Mouse (Mus musculus): ENCODE data around the gene Ccdc57. TPM values are rescaled to one million over a fixed set of nuclear protein-coding genes. Genes with fewer than 3 reads are reported as not detected.

The Ccdc57 gene
- polyA plus RNA-seq, 1 experiment from 2014 or later: 6.3 TPM

- no peaks in the 10 kb centered on the region for H3K27me3 ChIP-seq (replicated peaks; ENCODE audit: control insufficient read depth, insufficient read depth, low read length)
- ATAC-seq: no peak
- no peak overlapping the region for H3K4me2 ChIP-seq (ENCODE audit: low read length)
- no peaks in the 10 kb centered on the region for H3K9me3 ChIP-seq (ENCODE audit: control insufficient read depth, low read length)
- no peaks in the 10 kb centered on the region for H3K4me1 ChIP-seq (ENCODE audit: control insufficient read depth, insufficient read depth, low read depth, low read length)
- 94% methylated on average over 5 of the region's 5 CpGs for WGBS
- peaks cover 18% of the 10 kb centered on the region for H3K36me3 ChIP-seq (ENCODE audit: control insufficient read depth, insufficient read depth, low read length)
- no peak overlapping the region for H3K9ac ChIP-seq (ENCODE audit: low read depth, low read length)
- no peak overlapping the region for H3K4me3 ChIP-seq (ENCODE audit: low read length)
- no peak overlapping the region for H3K27ac ChIP-seq (ENCODE audit: low read depth, low read length)
Measured at GRCm38 (mm10) chr11:120917756-120918155, 14.9 kb downstream of the Ccdc57 start.

- 80% methylated on average over 3 of the region's 3 CpGs for WGBS
- no peaks in the 10 kb centered on the region for H3K4me1 ChIP-seq (ENCODE audit: control insufficient read depth, insufficient read depth, low read depth, low read length)
- no peaks in the 10 kb centered on the region for H3K9me3 ChIP-seq (ENCODE audit: control insufficient read depth, low read length)
- no peak overlapping the region for H3K4me2 ChIP-seq (ENCODE audit: low read length)
- H3K4me3 ChIP-seq (ENCODE audit: low read length): no peak overlapping the region
- peaks cover 17% of the 10 kb centered on the region for H3K36me3 ChIP-seq (ENCODE audit: control insufficient read depth, insufficient read depth, low read length)
- no peak for ATAC-seq
- no peak overlapping the region for H3K9ac ChIP-seq (ENCODE audit: low read depth, low read length)
- no peak overlapping the region for H3K27ac ChIP-seq (ENCODE audit: low read depth, low read length)
- H3K27me3 ChIP-seq (replicated peaks; ENCODE audit: control insufficient read depth, insufficient read depth, low read length): no peaks in the 10 kb centered on the region
Measured at GRCm38 (mm10) chr11:120916477-120916876, 16.2 kb downstream of the Ccdc57 start.

DNA sequence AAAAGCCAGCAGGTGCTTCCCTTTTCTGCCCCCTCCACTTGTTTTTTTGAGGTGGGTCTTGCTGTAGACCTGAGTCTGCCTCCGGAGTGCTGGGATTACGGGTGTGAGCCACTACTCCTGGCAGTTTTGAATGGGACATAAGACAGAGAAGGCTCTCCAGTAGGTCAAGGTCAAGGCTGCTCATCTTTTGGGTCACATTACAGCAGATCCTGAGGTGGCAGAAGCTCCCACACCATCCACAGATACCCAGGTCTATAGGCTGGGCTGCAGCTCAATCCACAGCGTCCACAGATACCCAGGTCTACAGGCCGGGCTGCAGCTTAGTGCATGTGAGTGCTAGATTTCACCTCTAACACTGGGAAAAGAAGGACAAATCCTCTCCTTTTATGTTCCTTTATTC, 18.9 kb downstream of the Ccdc57 start:
- 90% methylated on average over 4 of the region's 4 CpGs for WGBS
- ATAC-seq: no peak
- no peak overlapping the region for H3K4me2 ChIP-seq (ENCODE audit: low read length)
- H3K27me3 ChIP-seq (replicated peaks; ENCODE audit: control insufficient read depth, insufficient read depth, low read length): no peaks in the 10 kb centered on the region
- no peak overlapping the region for H3K27ac ChIP-seq (ENCODE audit: low read depth, low read length)
- no peaks in the 10 kb centered on the region for H3K4me1 ChIP-seq (ENCODE audit: control insufficient read depth, insufficient read depth, low read depth, low read length)
- H3K9me3 ChIP-seq (ENCODE audit: control insufficient read depth, low read length): no peaks in the 10 kb centered on the region
- H3K36me3 ChIP-seq (ENCODE audit: control insufficient read depth, insufficient read depth, low read length): peaks cover 9% of the 10 kb centered on the region
- no peak overlapping the region for H3K4me3 ChIP-seq (ENCODE audit: low read length)
- H3K9ac ChIP-seq (ENCODE audit: low read depth, low read length): no peak overlapping the region

GRCm38 (mm10) chr11:120905430-120905873, 27.2 kb downstream of the Ccdc57 start:
- Histone ChIP-seq H3K4me1 (ENCODE audit: control insufficient read depth, insufficient read depth, low read depth, low read length) (no peaks in the 10 kb centered on the region), H3K27me3 (replicated peaks; ENCODE audit: control insufficient read depth, insufficient read depth, low read length) (no peaks in the 10 kb centered on the region), H3K9ac (ENCODE audit: low read depth, low read length) (no peak overlapping the region), H3K36me3 (ENCODE audit: control insufficient read depth, insufficient read depth, low read length) (no peaks in the 10 kb centered on the region), H3K9me3 (ENCODE audit: control insufficient read depth, low read length) (no peaks in the 10 kb centered on the region), H3K4me3 (ENCODE audit: low read length) (no peak overlapping the region), H3K27ac (ENCODE audit: low read depth, low read length) (no peak overlapping the region), H3K4me2 (ENCODE audit: low read length) (no peak overlapping the region)
- 7% methylated on average over 1 of the region's 1 CpGs for WGBS
- peak; percentile 81 for ATAC-seq

DNA sequence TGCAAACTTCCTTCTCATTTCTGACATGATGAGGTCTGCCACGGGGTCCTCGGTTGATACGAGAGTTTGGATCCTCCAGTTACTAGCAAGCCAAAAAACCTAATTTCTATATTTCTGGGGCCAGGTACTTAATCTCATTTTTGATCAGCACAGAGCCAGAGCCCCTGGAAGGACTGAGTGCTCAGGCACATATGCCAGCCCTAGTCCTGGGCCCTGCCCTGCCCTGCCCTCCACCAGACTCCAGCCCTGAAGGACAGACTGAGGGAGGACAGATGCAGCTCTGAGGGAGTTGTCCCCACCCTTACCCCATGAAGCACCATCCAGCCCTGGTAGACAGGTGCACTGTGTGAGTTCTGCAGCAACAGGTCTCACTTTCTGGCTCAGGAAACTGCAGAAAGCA, 28.1 kb downstream of the Ccdc57 start:
- ATAC-seq: no peak
- WGBS: 90% methylated on average over 3 of the region's 3 CpGs
- no peaks in the 10 kb centered on the region for H3K9me3 ChIP-seq (ENCODE audit: control insufficient read depth, low read length)

GRCm38 (mm10) chr11:120903159-120903850, 29.4 kb downstream of the Ccdc57 start:
- Histone ChIP-seq H3K4me2 (ENCODE audit: low read length) (no peak overlapping the region), H3K36me3 (ENCODE audit: control insufficient read depth, insufficient read depth, low read length) (no peaks in the 10 kb centered on the region), H3K27me3 (replicated peaks; ENCODE audit: control insufficient read depth, insufficient read depth, low read length) (no peaks in the 10 kb centered on the region), H3K4me3 (ENCODE audit: low read length) (no peak overlapping the region), H3K9ac (ENCODE audit: low read depth, low read length) (no peak overlapping the region), H3K4me1 (ENCODE audit: control insufficient read depth, insufficient read depth, low read depth, low read length) (no peaks in the 10 kb centered on the region), H3K27ac (ENCODE audit: low read depth, low read length) (no peak overlapping the region), H3K9me3 (ENCODE audit: control insufficient read depth, low read length) (no peaks in the 10 kb centered on the region)
- ATAC-seq: no peak
- WGBS: 84% methylated on average over 24 of the region's 24 CpGs

More for the DNA sequence above, 28.1 kb downstream of the Ccdc57 start:
- Histone ChIP-seq H3K27ac (ENCODE audit: low read depth, low read length) (no peak overlapping the region), H3K4me2 (ENCODE audit: low read length) (no peak overlapping the region), H3K4me1 (ENCODE audit: control insufficient read depth, insufficient read depth, low read depth, low read length) (no peaks in the 10 kb centered on the region), H3K9ac (ENCODE audit: low read depth, low read length) (no peak overlapping the region), H3K4me3 (ENCODE audit: low read length) (no peak overlapping the region), H3K36me3 (ENCODE audit: control insufficient read depth, insufficient read depth, low read length) (no peaks in the 10 kb centered on the region), H3K27me3 (replicated peaks; ENCODE audit: control insufficient read depth, insufficient read depth, low read length) (no peaks in the 10 kb centered on the region)

DNA sequence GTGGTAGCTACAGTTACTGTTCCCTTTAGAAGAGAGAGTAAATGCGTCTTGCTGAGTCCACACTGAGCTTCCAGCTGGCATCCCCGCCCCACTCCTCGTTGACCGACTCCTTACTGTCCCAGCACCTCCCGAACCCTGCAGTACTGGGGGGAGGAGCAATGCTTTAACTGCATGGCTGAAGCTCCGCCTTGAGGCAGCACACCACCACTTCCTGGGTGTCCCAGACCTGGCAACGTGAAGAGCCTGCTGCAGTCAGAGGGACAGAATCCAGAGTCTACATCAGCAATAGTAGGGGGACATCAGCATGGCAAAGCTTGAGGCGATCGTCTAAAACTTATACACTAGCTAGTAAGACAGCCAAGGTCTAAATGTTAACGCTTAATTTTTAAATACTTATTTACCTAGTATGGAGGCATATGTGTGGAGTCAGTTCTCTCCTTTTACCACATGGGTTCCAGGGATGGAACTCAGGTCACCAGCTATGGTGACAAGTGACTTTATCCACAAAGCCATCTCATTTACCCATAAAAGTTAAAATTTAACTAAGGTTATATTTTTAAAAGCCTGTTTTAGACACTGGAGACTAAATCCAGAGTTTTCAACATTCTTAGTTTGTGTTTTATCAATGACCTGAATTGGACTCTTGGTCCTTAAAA, 30.1 kb downstream of the Ccdc57 start:
- Histone ChIP-seq H3K4me3 (ENCODE audit: low read length) (no peak overlapping the region), H3K9me3 (ENCODE audit: control insufficient read depth, low read length) (no peaks in the 10 kb centered on the region), H3K4me2 (ENCODE audit: low read length) (no peak overlapping the region), H3K4me1 (ENCODE audit: control insufficient read depth, insufficient read depth, low read depth, low read length) (no peaks in the 10 kb centered on the region), H3K36me3 (ENCODE audit: control insufficient read depth, insufficient read depth, low read length) (no peaks in the 10 kb centered on the region), H3K27me3 (replicated peaks; ENCODE audit: control insufficient read depth, insufficient read depth, low read length) (no peaks in the 10 kb centered on the region), H3K9ac (ENCODE audit: low read depth, low read length) (no peak overlapping the region), H3K27ac (ENCODE audit: low read depth, low read length) (no peak overlapping the region)
- no peak for ATAC-seq
- WGBS: 59% methylated on average over 10 of the region's 10 CpGs

- no peak overlapping the region for H3K27ac ChIP-seq (ENCODE audit: low read depth, low read length)
- no peak overlapping the region for H3K9ac ChIP-seq (ENCODE audit: low read depth, low read length)
- no peaks in the 10 kb centered on the region for H3K27me3 ChIP-seq (replicated peaks; ENCODE audit: control insufficient read depth, insufficient read depth, low read length)
- H3K4me3 ChIP-seq (ENCODE audit: low read length): no peak overlapping the region
- H3K4me2 ChIP-seq (ENCODE audit: low read length): no peak overlapping the region
- no peaks in the 10 kb centered on the region for H3K9me3 ChIP-seq (ENCODE audit: control insufficient read depth, low read length)
- ATAC-seq: no peak
- WGBS: 76% methylated on average over 21 of the region's 21 CpGs
- 0 out of 2 replicates have a peak, but pooled peaks cover 3% of the 10 kb centered on the region for H3K36me3 ChIP-seq (ENCODE audit: control insufficient read depth, insufficient read depth, low read length)
- H3K4me1 ChIP-seq (ENCODE audit: control insufficient read depth, insufficient read depth, low read depth, low read length): no peaks in the 10 kb centered on the region
Measured at GRCm38 (mm10) chr11:120901729-120902486, 30.8 kb downstream of the Ccdc57 start.

All from hindbrain, embryonic 16.5 days (tissue).